Mouse (Mus musculus) thymus, adult 2 months (tissue): ENCODE measurements at regions not wholly inside any gene's neighbourhood (a gene's known extent, or its start where the extent isn't known, plus 50 kb on each side); places are given as distances from the start of the nearest gene placed in this dataset.

Source experiments
- DNase-seq: peaks from one replicate; pipeline ENCODE4 v3.0.0; 2021
- H3K27ac ChIP-seq: fragments of 200-500 bp; 2 replicates; pipeline ENCODE4 v1.5.1; 2012; ENCODE audit warnings: low read length, control low read depth; ENCODE audit not compliant: control insufficient read depth, insufficient read depth
- H3K27me3 ChIP-seq: fragments of 200-500 bp; 2 replicates; pipeline ENCODE4 v1.6.1; 2012; ENCODE audit warnings: mild to moderate bottlenecking, low read length, moderate library complexity, mixed read lengths; ENCODE audit not compliant: control insufficient read depth, insufficient read depth
- H3K36me3 ChIP-seq: fragments of 200-500 bp; 2 replicates; pipeline ENCODE4 v1.6.1; 2012; ENCODE audit warnings: mild to moderate bottlenecking, low read length, moderate library complexity; ENCODE audit not compliant: control insufficient read depth, insufficient read depth
- H3K4me1 ChIP-seq: fragments of 200-500 bp; replicated peaks from 2 replicates; pipeline ENCODE4 v1.6.1; 2012; ENCODE audit warnings: low read length; ENCODE audit not compliant: control insufficient read depth, insufficient read depth
- H3K4me3 ChIP-seq: fragments of 200-500 bp; 2 replicates; pipeline ENCODE4 v1.5.1; 2012; ENCODE audit warnings: mild to moderate bottlenecking, low read length, control low read depth, moderate library complexity; ENCODE audit not compliant: control insufficient read depth, insufficient read depth
- CTCF ChIP-seq: fragments of 200-500 bp; IDR thresholded peaks from 2 replicates; pipeline ENCODE4 v1.5.1; 2012; ENCODE audit warnings: mild to moderate bottlenecking, control low read depth, low read length, moderate library complexity, borderline replicate concordance; ENCODE audit not compliant: control insufficient read depth, poor library complexity, insufficient read depth; ENCODE audit errors: extremely low read depth
- POLR2A ChIP-seq: fragments of 200-500 bp; IDR thresholded peaks from 2 replicates; pipeline ENCODE4 v1.6.1; 2012; ENCODE audit warnings: mild to moderate bottlenecking, low read length, control low read depth, moderate library complexity; ENCODE audit not compliant: control insufficient read depth, poor library complexity, insufficient read depth; ENCODE audit errors: extremely low read depth
- WGBS: fragments of 180-500 bp; shearing (Covaris S2); methylation state at CpG from one replicate; pipeline ENCODE4 v1.1.7; 2018; 5-methylcytosine and 5-hydroxymethylcytosine counted together

DNA sequence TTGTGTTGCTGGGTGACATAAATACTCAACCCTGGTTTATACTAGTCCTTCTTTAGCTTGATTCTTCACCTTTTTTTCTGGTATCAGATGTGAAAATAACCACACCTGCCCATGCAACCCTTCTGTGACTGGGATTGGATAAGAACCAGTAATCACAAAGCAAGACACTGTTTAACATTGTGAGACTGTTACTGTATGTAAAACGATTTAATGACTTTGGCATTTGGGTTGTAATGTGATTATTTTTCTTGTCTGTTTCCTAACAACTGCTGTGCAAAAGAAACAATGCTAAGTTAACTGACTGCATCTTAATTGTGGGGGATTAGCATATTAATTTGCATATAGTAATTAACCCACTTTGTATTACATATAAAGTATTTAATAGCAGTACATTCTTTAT is 240.3 kb upstream of the Spag17 start:
- no peak overlapping the region for H3K4me3 ChIP-seq
- no peak overlapping the region for H3K27ac ChIP-seq
- H3K27me3 ChIP-seq: no peaks in the 10 kb centered on the region
- no peaks in the 10 kb centered on the region for H3K36me3 ChIP-seq
- TF ChIP-seq CTCF: no peak
- TF ChIP-seq POLR2A: no peak
- WGBS: 96% methylated on average over 1 of the region's 1 CpGs
- no peak for DNase-seq
- H3K4me1 ChIP-seq: no peaks in the 10 kb centered on the region

DNA sequence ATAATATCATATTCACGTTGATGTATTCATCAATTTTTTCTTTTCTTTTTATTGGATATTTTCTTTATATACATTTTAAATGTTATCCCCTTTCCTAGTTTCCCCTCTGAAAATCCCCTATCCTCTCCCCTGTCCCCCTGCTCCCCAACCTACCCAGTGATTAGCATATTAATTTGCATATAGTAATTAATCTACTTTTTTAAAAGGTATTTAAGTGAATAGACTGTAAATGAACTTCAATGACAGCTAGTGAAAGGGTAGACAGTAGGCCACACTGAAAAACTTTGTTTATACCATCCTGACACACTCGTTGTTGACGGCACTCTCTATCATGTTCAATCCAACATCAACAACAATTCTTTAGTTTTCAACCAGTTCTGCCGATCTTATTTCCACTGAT is 239.9 kb upstream of the Spag17 start:
- Histone ChIP-seq H3K4me1 (no peaks in the 10 kb centered on the region), H3K36me3 (no peaks in the 10 kb centered on the region), H3K27me3 (no peaks in the 10 kb centered on the region), H3K4me3 (no peak overlapping the region), H3K27ac (no peak overlapping the region)
- DNase-seq: no peak
- TF ChIP-seq POLR2A: no peak
- no peak for TF ChIP-seq CTCF
- 96% methylated on average over 4 of the region's 4 CpGs for WGBS

DNA sequence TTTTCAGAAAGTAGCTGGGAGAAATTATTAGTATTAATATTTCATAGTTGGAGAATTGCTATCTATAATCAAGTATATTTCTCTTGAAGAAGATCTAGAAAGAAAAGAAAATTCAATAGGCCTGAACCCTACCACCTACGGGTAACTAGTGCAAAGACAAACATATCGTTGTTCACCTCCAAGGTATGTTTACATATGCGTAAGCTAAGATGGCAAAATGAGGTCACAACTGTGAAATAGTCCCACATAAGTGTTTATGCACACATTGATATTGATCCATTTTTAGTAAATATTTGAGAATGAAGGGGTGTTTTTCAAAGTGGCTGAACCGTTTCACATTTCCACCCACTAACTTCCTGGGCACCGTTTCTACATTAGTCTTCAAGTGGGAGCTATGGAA is 227.6 kb upstream of the Spag17 start:
- Histone ChIP-seq H3K4me3 (no peak overlapping the region), H3K36me3 (no peaks in the 10 kb centered on the region), H3K27me3 (no peaks in the 10 kb centered on the region), H3K27ac (no peak overlapping the region), H3K4me1 (no peaks in the 10 kb centered on the region)
- TF ChIP-seq POLR2A (no peak), CTCF (no peak)
- no peak for DNase-seq
- WGBS: 93% methylated on average over 5 of the region's 5 CpGs

DNA sequence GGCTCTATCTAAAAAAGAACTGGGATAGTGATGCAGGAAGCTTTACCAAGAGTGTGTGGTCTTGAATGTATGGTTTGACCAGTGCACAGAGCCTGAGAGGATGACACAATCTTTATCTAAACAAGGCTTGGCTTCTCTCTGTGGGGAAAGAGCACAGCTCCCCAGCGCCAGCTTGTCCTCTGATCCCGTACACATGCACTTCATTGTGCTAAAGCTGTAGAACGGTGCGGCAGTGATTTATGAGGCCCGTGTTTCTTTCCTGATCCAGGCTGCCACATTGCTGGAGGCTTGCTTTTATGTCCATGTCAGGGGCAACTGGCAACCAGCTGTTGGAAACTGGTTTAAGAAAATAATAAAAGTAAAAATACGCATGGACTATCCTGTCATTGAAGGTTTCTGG is 221.4 kb upstream of the Spag17 start:
- 87% methylated on average over 6 of the region's 6 CpGs for WGBS

DNA sequence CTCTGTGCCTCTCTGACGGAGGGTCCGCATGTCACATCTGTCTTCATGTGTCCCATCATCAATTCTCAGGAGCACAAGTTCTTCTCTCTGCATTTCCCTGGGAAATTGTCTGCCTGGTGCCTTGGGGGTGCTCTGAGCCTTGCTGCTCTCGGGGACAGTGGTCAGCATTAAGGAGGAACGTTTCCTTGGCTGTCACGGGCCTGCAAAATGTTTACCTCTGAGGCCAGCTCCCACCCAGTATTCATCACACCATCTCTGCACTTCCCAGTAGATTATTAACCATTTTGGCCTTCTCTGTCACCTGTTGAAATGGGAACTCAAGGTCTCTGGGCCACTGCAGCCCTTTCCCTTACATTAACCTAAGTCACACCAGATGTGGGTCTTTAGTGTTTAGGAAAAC is 219.8 kb upstream of the Spag17 start:
- H3K27me3 ChIP-seq: no peaks in the 10 kb centered on the region
- no peak for DNase-seq
- no peaks in the 10 kb centered on the region for H3K4me1 ChIP-seq
- no peak overlapping the region for H3K27ac ChIP-seq
- no peak overlapping the region for H3K4me3 ChIP-seq
- H3K36me3 ChIP-seq: no peaks in the 10 kb centered on the region
- 85% methylated on average over 5 of the region's 5 CpGs for WGBS
- no peak for TF ChIP-seq POLR2A
- no peak for TF ChIP-seq CTCF

More for the DNA sequence above, 221.4 kb upstream of the Spag17 start:
- no peaks in the 10 kb centered on the region for H3K4me1 ChIP-seq
- no peaks in the 10 kb centered on the region for H3K36me3 ChIP-seq
- no peaks in the 10 kb centered on the region for H3K27me3 ChIP-seq
- no peak for DNase-seq
- H3K27ac ChIP-seq: no peak overlapping the region
- H3K4me3 ChIP-seq: no peak overlapping the region
- TF ChIP-seq CTCF: no peak
- no peak for TF ChIP-seq POLR2A

DNA sequence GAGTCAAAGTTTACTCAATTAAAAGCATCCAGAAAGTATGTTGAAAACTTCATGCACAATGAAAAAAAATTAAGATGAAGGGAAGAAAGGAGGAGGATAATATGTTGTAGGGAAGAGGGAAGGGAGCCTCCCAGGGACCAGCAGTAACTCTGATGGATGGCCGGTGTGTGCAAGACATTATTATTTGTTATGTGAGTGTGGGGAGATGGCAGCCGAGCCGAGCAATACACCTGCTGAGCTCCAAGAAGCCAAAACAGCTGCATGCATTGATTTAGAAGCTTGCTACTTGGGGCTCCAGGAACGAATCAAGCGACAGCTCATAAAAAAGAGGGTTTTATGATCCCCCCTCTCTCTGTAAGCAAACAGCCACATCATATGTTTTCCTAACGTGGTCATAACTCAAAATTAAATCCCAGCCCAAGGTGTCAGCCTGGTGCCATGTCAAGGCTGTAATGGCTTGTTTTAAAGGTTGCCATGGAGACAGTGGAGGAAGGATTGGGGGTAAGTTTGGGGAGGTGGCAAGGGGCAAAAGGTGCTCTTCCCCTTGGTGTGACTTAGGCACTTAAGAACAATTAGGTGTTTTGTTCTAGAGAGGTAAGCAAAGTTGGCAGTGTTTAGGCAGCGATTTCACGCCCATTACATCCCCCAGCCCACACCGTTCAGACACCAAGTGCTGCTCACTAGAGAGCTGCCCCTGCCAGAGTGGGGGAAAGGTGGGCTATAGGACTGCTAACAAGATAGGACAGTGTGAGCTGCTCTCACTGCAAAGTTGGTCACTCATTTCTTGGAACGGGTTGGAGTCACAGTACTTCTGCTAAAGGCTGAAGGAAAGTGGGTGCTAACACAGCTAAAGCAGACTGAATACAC is 219.1 kb upstream of the Spag17 start:
- DNase-seq: no peak
- WGBS: 57% methylated on average over 10 of the region's 10 CpGs
- Histone ChIP-seq H3K4me1 (no peaks in the 10 kb centered on the region), H3K27me3 (no peaks in the 10 kb centered on the region), H3K4me3 (no peak overlapping the region), H3K36me3 (no peaks in the 10 kb centered on the region), H3K27ac (no peak overlapping the region)
- no peak for TF ChIP-seq CTCF
- TF ChIP-seq POLR2A: no peak
